Mouse (Mus musculus): Measurements from ENCODE around the gene Slc41a2. TPM values are rescaled to one million over a fixed set of nuclear protein-coding genes. Genes with fewer than 3 reads are reported as not detected.

The Slc41a2 gene
- total RNA-seq, 2 experiments from 2014 or later, result 25.4 to 26.8 TPM

- DNase-seq (ENCODE audit: low spot score in 2 of 2), result no peak
These were observed 148.6 kb downstream of the Slc41a2 start for GRCm38 (mm10) chr10:83189071-83189470.

GRCm38 (mm10) chr10:83186984-83187383 is 150.7 kb downstream of the Slc41a2 start:
- DNase-seq (ENCODE audit: low spot score in 2 of 2), result no peak

DNA sequence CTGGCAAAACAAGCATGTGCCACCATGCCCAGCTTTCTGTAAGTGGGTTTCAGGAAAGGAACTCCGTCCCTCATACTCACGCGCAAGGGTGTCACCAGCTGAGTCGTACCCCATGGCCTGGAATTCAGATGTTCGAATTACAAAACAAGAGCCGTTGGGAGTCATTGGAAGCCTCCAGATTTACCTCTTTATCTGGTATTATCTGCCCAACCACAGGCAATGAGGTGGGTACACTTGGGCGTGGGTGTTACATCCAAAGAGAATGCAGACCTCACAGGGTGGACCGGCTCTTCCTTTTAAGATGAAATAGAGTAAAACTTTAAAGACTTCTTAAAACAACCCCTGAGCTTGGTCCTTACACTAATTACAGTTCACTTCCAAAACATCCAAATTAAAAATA is 151.5 kb downstream of the Slc41a2 start:
- DNase-seq (ENCODE audit: low spot score in 2 of 2), result no peak

DNA sequence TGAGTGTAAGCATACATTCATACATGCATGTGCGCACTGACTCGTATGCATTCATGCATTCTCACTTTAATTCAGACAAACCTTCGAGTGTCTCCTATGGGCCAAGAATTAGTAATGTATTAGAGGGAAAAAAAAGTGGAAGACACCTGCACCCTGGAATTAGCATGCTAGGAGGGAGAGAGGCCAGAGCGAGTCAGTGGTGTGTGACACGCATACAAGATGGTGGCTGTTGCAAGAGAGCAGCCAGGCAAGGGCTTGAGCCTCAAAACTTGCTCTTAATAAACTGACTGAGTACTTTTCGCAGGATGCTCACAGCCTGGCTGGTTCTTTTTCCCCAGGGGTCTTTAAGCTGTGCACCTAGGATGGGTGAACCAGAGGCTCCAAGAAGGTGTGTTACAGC is 152.6 kb downstream of the Slc41a2 start:
- DNase-seq (ENCODE audit: low spot score in 2 of 2), result no peak

DNA sequence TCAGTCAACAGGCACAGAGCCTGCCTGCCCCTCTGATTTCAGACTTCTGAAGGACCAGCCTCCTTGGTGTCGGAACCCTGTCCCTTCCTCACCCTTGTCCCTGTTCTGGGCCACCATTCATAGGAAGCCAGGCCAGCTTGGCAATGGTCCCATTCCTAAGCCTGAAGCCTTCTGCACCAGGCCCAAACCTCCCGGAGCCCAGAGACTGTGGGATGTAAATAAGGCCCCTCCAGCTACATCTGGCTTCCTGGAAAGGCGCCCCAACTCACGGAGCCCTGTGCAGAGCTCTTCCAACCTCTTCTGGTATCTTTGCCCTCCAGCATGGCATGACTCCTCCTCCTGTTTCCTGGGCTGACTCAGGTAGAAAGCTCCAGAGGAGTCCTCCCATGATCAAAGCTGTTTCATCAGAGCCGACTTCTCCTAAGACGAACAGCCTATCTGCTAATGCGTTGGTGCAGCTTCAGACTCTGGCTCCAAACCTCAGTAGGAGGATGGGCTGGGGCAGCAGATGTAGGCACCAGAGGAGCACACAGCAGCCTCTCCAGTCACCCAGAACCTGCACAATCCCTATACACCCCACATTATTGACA is 153.1 kb downstream of the Slc41a2 start:
- DNase-seq (ENCODE audit: low spot score in 2 of 2), result peak in 1 of 2 experiments; percentile 29

- DNase-seq (ENCODE audit: low spot score in 2 of 2), result no peak
These were observed 153.8 kb downstream of the Slc41a2 start for GRCm38 (mm10) chr10:83183634-83184479.

DNA sequence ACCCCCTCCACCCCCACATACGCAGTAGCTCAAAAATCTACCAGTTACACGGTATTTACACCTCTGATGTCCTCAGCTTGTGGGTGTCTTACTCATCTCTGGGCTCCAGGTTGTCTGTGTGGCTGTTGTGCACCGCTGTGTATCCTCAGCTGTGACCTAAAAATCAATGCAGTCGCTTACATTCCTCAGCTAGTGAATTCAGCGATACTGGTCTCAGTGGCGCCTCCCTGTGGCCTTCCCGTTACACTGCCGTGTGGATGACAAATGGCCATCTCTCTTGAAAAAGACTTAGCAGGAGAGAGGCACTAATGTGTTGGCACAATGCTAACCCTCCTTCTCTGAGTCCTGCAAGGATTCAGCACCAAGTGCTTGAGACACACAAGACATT is 155.1 kb downstream of the Slc41a2 start:
- peak; percentile 64 to 79 for DNase-seq (ENCODE audit: low spot score in 2 of 2)

DNA sequence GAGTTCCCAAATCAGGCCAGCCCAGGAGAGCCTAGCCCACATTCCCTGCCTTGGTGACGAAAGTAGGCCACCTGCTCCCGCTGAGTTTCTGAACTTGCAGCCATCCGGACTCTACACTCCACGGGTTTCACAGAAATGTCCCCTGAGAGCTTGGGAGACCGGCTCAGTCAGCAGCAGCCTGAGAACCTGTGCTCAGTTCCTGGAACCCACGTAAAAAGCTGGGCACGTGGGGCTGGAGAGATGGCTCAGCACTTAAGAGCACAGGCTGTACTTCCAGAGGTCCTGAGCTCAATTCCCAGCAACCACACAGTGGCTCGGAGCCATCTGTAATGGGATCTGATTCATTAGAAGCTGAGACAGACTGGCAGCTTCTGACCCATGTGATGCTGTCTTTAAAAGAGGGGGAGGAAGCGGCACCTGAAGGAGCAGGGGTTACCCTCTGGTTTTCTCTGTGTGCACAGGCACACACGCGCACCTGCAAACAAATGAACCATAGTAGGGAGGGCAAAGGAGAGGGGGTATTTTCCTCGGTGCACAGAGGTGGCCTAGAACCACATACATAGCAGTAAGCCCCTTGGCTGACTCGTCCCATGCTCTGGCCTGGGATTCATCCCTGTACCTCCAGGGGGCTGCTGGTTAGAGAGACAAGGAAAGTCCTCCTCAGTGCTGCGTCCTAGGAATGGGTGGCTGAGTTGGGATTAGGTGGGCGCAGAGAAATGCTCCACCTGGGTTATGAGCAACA is 155.7 kb downstream of the Slc41a2 start:
- peak; percentile 15 to 20 for DNase-seq (ENCODE audit: low spot score in 2 of 2)

Other genes with a start within 250 kb of the Slc41a2 start
- 1 to 10 TPM; 3.0 to 3.5 TPM for gene D10Wsu102e, start 22.3 kb upstream of the Slc41a2 start, total RNA-seq (2021)
- 1 to 10 TPM in 1 of 2 experiments, under 1 TPM in 1; 0.91 to 1.1 TPM for gene Aldh1l2, start 196.3 kb upstream of the Slc41a2 start, total RNA-seq (2021)
- gene Washc4, start 205.9 kb upstream of the Slc41a2 start, total RNA-seq (2021), result 10 to 100 TPM; 24.6 to 26.4 TPM